Mouse (Mus musculus): ENCODE measurements around the gene Ahdc1. TPM values are rescaled to one million over a fixed set of nuclear protein-coding genes. Genes with fewer than 3 reads are reported as not detected.

The Ahdc1 gene
- polyA plus RNA-seq, 1 experiment from 2014 or later: 13.9 TPM

GRCm38 (mm10) chr4:133121416-133121815 is 110.4 kb downstream of the Ahdc1 start:
- Histone ChIP-seq H3K9ac (no peak overlapping the region), H3K4me3 (replicated peaks) (no peak overlapping the region), H3K36me3 (no peaks in the 10 kb centered on the region), H3K4me1 (peaks cover 52% of the 10 kb centered on the region), H3K9me3 (replicated peaks) (no peaks in the 10 kb centered on the region), H3K4me2 (replicated peaks) (no peak overlapping the region), H3K27me3 (no peaks in the 10 kb centered on the region), H3K27ac (replicated peaks) (0 out of 2 replicates have a peak overlapping the region, but pooled peaks have one; percentile 44)
- no peak for ATAC-seq (ENCODE audit: insufficient number of reproducible peaks, low FRiP score, low TSS enrichment, low read depth)
- WGBS: 44% methylated on average over 1 of the region's 1 CpGs

GRCm38 (mm10) chr4:133121974-133122637 is 111.0 kb downstream of the Ahdc1 start:
- Histone ChIP-seq H3K4me2 (replicated peaks) (no peak overlapping the region), H3K27me3 (no peaks in the 10 kb centered on the region), H3K9ac (no peak overlapping the region), H3K9me3 (replicated peaks) (no peaks in the 10 kb centered on the region), H3K4me1 (peaks cover 45% of the 10 kb centered on the region), H3K36me3 (no peaks in the 10 kb centered on the region), H3K27ac (replicated peaks) (no peak overlapping the region), H3K4me3 (replicated peaks) (no peak overlapping the region)
- WGBS: 33% methylated on average over 5 of the region's 5 CpGs
- no peak for ATAC-seq (ENCODE audit: insufficient number of reproducible peaks, low FRiP score, low TSS enrichment, low read depth)

- peaks cover 21% of the 10 kb centered on the region for H3K4me1 ChIP-seq
- ATAC-seq (ENCODE audit: insufficient number of reproducible peaks, low FRiP score, low TSS enrichment, low read depth): no peak
Measured at GRCm38 (mm10) chr4:133127079-133127478, 116.0 kb downstream of the Ahdc1 start.

More at GRCm38 (mm10) chr4:133127079-133127478, 116.0 kb downstream of the Ahdc1 start:
- Histone ChIP-seq H3K36me3 (no peaks in the 10 kb centered on the region), H3K9me3 (replicated peaks) (no peaks in the 10 kb centered on the region), H3K9ac (no peak overlapping the region), H3K27ac (replicated peaks) (no peak overlapping the region), H3K27me3 (no peaks in the 10 kb centered on the region), H3K4me2 (replicated peaks) (no peak overlapping the region), H3K4me3 (replicated peaks) (no peak overlapping the region)
- 71% methylated on average over 3 of the region's 3 CpGs for WGBS

Other genes with a start within 250 kb of the Ahdc1 start
- gene Rpa2, start 242.9 kb upstream of the Ahdc1 start, polyA plus RNA-seq (2015; fragmentation: Nextera tagmentation; extraction: Ambion mirVana): 94.7 and 95.3 TPM in 2 replicates
- 1.4 and 2.2 TPM in 2 replicates for gene Themis2, start 214.9 kb upstream of the Ahdc1 start, polyA plus RNA-seq (2015; fragmentation: Nextera tagmentation; extraction: Ambion mirVana)
- 51.3 and 55.2 TPM in 2 replicates for gene Ppp1r8, start 168.1 kb upstream of the Ahdc1 start, polyA plus RNA-seq (2015; fragmentation: Nextera tagmentation; extraction: Ambion mirVana)
- 59.4 and 61.4 TPM in 2 replicates for gene Stx12, start 126.8 kb upstream of the Ahdc1 start, polyA plus RNA-seq (2015; fragmentation: Nextera tagmentation; extraction: Ambion mirVana)
- 47.3 and 47.9 TPM in 2 replicates for gene Fam76a, start 88.7 kb upstream of the Ahdc1 start, polyA plus RNA-seq (2015; fragmentation: Nextera tagmentation; extraction: Ambion mirVana)
- 0.55 and 0.65 TPM in 2 replicates for gene Fgr, start 37.2 kb upstream of the Ahdc1 start, polyA plus RNA-seq (2015; fragmentation: Nextera tagmentation; extraction: Ambion mirVana)
- gene Wasf2, start 119.2 kb downstream of the Ahdc1 start, polyA plus RNA-seq (2015; fragmentation: Nextera tagmentation; extraction: Ambion mirVana): 116 and 118 TPM in 2 replicates
- 8.8 and 9.3 TPM in 2 replicates for gene Cd164l2, start 200.9 kb downstream of the Ahdc1 start, polyA plus RNA-seq (2015; fragmentation: Nextera tagmentation; extraction: Ambion mirVana)
- 0.07 and 0.24 TPM in 2 replicates for gene Gpr3, start 201.3 kb downstream of the Ahdc1 start, polyA plus RNA-seq (2015; fragmentation: Nextera tagmentation; extraction: Ambion mirVana)
- 17.4 and 20.6 TPM in 2 replicates for gene Map3k6, start 229.6 kb downstream of the Ahdc1 start, polyA plus RNA-seq (2015; fragmentation: Nextera tagmentation; extraction: Ambion mirVana)